Mouse (Mus musculus) brain, embryonic 14.5 days (tissue): Measurements from ENCODE around the gene Cdv3. TPM values are rescaled to one million over a fixed set of nuclear protein-coding genes. Genes with fewer than 3 reads are reported as not detected.
"Not testable (repeated sequence)": the region's sequence is repeated elsewhere in the genome, so short reads cannot be mapped to it uniquely, and the experiment has no call there.

ENCODE experiments used
- DNase-seq: peaks from one replicate; pipeline ENCODE4 v3.0.0-alpha.2; 2011; ENCODE audit warnings: low read depth
- CTCF ChIP-seq: fragments of 200-500 bp; IDR thresholded peaks from 2 replicates; pipeline ENCODE4 v1.5.1; 2012; ENCODE audit warnings: inconsistent platforms, mild to moderate bottlenecking, moderate library complexity, borderline replicate concordance; ENCODE audit not compliant: insufficient read depth, insufficient read length; ENCODE audit errors: extremely low read depth
- POLR2A ChIP-seq: fragments of 200-500 bp; IDR thresholded peaks from 2 replicates; pipeline ENCODE4 v1.6.1; 2012; ENCODE audit warnings: mild to moderate bottlenecking, inconsistent platforms, borderline replicate concordance; ENCODE audit not compliant: poor library complexity, insufficient read depth, insufficient read length, severe bottlenecking; ENCODE audit errors: extremely low read depth
- polyA plus RNA-seq: library from polyadenylated mRNA; depleted of rRNA; stranded (reverse); fragments of >200 nt; gene quantifications from 2 replicates; pipeline ENCODE4 v1.2.3, GENCODE M21; 2012

Gene Cdv3
- polyA plus RNA-seq, 1 experiment = 85.3 TPM

- DNase-seq = peak; percentile 62
- TF ChIP-seq CTCF (no peak), POLR2A (0 out of 2 replicates have a peak, but pooled peaks have one; percentile 33)
Measured at GRCm38 (mm10) chr9:103364601-103365289, 895 bp downstream of the Cdv3 start.

DNA sequence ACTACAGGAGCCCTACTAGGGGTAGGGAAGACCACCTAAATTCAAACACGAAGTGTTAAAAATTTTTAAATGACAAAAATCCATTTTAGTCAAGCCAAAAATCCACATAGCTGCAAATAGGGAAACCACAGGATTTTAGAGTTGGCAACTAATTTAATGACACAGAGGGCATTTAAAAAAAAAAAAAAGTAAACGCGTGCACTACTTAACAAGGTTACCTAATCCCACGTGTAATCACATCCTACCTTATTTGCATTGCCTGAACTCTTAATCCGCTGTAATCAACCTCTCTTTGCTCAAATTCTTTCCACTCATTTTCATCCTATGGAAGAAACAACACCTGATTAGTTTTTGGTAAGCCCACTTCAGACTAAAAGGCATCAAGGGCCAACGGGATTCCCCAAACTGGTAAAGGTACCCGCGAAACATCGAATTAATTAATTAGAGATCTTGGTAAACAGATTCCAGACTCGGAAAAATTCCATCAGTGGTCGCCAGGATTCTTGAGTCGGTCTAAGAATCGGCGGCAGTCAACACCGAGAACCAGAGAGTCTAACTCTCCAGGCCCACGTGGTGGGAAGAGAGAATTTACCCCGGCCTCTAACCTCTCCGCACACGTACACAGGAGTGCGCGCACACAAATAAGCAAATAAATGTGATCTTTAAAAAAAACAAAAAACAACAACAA is 1.8 kb downstream of the Cdv3 start:
- no peak for TF ChIP-seq POLR2A
- no peak for TF ChIP-seq CTCF
- peak; percentile 53 for DNase-seq

DNA sequence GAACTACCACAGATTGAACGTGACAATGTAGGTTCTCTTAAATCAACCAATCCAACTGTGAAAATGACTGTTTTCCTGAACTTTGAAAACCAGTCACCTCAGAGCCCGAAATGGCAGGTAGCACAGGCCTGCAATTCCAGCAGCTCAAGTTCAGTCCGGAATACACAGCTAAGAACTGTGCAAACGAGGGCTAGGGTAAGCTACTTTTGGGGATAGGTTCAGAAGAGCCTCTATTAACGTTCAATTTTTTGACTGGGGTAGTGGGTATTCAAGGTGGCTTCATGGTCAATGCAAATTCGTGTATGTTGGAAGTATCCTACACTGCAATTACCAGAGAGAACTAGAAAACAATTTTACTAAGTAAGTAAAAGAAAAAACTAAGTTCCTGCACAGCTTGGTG is 2.6 kb downstream of the Cdv3 start:
- no peak for DNase-seq
- TF ChIP-seq CTCF (no peak), POLR2A (no peak)

- no peak for TF ChIP-seq CTCF
- no peak for TF ChIP-seq POLR2A
- DNase-seq = no peak
Measured at GRCm38 (mm10) chr9:103360642-103361041, 5.0 kb downstream of the Cdv3 start.

DNA sequence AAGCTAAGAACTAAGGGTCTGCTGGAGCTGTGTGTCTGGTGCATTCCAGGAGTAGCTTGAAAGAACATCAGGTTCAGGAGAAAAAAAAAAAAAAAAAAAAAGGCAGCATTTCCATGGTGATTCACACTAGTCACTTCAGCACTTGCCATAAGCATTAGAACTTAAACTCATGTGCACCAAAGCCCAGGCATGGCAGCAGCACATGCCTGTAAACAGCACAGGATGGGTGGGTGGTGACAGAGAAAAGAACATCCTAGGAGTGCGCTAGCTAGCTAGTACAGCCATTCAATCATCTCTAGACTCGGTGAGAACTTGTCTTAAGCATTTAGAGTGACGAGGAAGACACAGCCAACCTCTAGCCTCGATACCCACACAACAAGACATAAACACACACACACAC is 7.1 kb downstream of the Cdv3 start:
- DNase-seq = no peak
- TF ChIP-seq POLR2A = no peak
- TF ChIP-seq CTCF = no peak

GRCm38 (mm10) chr9:103357893-103358292 is 7.7 kb downstream of the Cdv3 start:
- DNase-seq = no peak
- TF ChIP-seq CTCF = peak; percentile 21; the same call in 1 of the 2 replicates
- no peak for TF ChIP-seq POLR2A

DNA sequence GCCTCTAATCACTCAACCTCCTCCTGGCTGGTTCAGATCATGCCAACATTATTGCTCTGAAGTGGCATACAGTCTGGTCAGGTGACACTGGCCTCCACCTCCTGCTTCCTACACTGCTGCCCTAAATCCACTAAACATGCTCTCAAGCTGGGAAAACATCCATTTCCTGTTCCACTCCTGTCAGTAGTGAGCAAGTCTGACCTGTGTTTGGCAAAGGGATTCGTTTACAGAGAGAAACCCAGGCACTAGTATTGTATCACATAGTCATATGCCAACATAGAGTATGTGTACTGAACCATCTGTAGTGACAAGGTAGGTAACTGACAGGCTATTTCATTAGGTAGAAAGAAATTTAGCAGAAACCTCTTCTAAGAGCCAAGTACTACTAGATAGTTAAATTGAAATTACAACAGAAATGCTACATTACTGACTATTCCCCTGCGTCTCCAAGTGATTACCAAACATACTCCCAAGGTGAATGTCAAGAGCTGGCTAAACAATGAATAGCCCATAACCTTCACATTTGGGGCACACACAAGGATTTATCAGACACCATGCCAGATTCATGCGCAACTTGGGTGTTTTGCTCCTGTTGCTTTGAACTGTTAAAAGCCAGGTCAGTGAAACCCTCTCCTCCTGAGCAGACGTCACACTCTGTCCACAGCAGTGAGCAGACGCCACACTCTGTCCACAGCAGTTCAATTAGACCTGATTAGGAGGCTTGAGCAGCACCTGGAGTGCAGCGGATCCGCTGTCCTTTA is 12.0 kb downstream of the Cdv3 start:
- DNase-seq = not testable (repeated sequence)

GRCm38 (mm10) chr9:103348791-103349190 is 16.8 kb downstream of the Cdv3 start:
- TF ChIP-seq POLR2A (no peak), CTCF (no peak)

GRCm38 (mm10) chr9:103347996-103348490 is 17.6 kb downstream of the Cdv3 start:
- no peak for DNase-seq
- TF ChIP-seq POLR2A (no peak), CTCF (no peak)

More at GRCm38 (mm10) chr9:103348791-103349190, 16.8 kb downstream of the Cdv3 start:
- DNase-seq = no peak

- TF ChIP-seq CTCF (no peak), POLR2A (no peak)
- DNase-seq = no peak
Measured at GRCm38 (mm10) chr9:103347045-103347444, 18.6 kb downstream of the Cdv3 start.

- no peak for DNase-seq
Measured at GRCm38 (mm10) chr9:103336912-103337311, 28.7 kb downstream of the Cdv3 start.

More at GRCm38 (mm10) chr9:103336912-103337311, 28.7 kb downstream of the Cdv3 start:
- TF ChIP-seq CTCF (no peak), POLR2A (no peak)
